Mouse (Mus musculus): ENCODE measurements around the gene Snn. TPM values are rescaled to one million over a fixed set of nuclear protein-coding genes. Genes with fewer than 3 reads are reported as not detected.
"Not testable (repeated sequence)": the region's sequence is repeated elsewhere in the genome, so short reads cannot be mapped to it uniquely, and the experiment has no call there.

The Snn gene
- 25.5 and 28.0 TPM in 2 replicates for polyA plus RNA-seq (2011; ENCODE audit: insufficient read length, low read depth, missing spikeins)

DNA sequence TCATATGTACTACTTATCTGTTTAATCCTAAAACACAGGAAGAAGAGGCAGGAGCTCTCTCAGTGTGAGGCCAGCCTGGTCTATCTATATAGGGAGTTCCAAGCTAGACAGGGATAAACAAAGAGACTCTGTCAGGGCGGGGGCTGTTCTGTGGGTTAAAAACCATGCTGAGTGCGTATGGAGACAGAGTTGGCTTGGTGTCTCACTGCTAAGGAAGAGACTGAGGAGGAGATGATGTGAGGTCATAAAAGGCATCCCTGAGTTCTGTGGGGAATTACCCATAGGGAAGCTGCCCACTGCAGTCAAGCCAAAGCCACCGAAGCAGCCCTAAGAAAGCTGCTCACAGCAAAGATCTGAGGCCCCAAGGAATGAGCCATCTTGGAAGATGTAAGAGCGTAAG lies at the start of gene Snn:
Snn (plus strand) TSS at position 301 of the 400 bp plus-strand sequence.
- TF ChIP-seq POLR2A (IDR thresholded peaks at IDR 0.05; ENCODE audit: low read depth, low read length), result no peak
- no peak for TF ChIP-seq CTCF (IDR thresholded peaks at IDR 0.05; ENCODE audit: borderline replicate concordance, insufficient read depth, low read length)
- no peak within 1 kb of the TSS for H3K27ac ChIP-seq (ENCODE audit: insufficient read depth, low read length)
- H3K4me3 ChIP-seq (ENCODE audit: insufficient read depth, low read length), result no peak within 1 kb of the TSS
- H3K4me1 ChIP-seq (ENCODE audit: control insufficient read depth, insufficient read depth, low read length), result peaks cover 12% of the 10 kb centered on the region; the same call in 1 of the 2 replicates

DNA sequence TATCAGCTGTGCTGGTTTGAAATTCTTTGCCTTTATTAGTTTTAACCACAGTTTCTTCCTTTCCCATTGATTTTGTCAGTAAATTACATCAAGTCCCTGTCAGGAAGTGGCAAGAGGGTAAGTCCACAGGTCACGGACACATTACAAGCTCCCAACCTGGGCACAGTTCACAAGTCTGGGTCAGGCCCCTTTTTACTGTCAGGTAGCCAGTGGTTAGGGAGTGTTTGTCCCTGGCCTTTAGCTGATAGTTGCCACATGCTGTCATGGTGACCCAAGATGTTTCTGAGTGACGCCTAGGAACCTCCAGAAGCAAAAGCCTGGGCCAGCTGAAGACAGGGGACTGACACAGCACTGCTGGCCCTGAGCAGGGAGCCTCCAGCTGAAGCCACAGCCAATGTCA lies 49.5 kb upstream of the Snn start:
- TF ChIP-seq POLR2A (IDR thresholded peaks at IDR 0.05; ENCODE audit: low read depth, low read length) (no peak), CTCF (IDR thresholded peaks at IDR 0.05; ENCODE audit: borderline replicate concordance, insufficient read depth, low read length) (no peak)
- H3K27ac ChIP-seq (ENCODE audit: insufficient read depth, low read length), result no peak overlapping the region
- H3K4me3 ChIP-seq (ENCODE audit: insufficient read depth, low read length), result no peak overlapping the region
- H3K4me1 ChIP-seq (ENCODE audit: control insufficient read depth, insufficient read depth, low read length), result peaks cover 13% of the 10 kb centered on the region

DNA sequence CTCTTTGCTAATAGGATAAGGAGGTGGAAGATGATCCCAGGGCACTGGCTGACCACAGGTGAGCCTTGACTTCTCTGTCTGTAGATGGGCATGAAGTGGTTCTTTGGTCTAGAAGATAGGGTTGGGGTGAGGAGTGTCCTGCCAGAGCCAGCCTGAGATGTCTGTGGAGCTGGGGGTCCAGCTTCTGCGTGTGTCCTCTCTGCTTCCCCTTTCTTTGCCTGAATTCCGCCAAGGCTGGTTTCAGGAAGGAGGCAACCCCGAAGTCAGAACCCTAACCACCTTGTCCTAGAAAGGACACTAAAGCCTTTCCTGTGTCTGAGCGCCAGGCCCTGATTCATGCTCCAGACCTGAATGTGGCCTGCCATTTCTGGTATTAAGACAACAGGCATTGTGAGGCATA lies 48.8 kb upstream of the Snn start:
- H3K4me3 ChIP-seq (ENCODE audit: insufficient read depth, low read length), result no peak overlapping the region
- H3K27ac ChIP-seq (ENCODE audit: insufficient read depth, low read length), result no peak overlapping the region
- TF ChIP-seq CTCF (IDR thresholded peaks at IDR 0.05; ENCODE audit: borderline replicate concordance, insufficient read depth, low read length) (no peak), POLR2A (IDR thresholded peaks at IDR 0.05; ENCODE audit: low read depth, low read length) (no peak)
- H3K4me1 ChIP-seq (ENCODE audit: control insufficient read depth, insufficient read depth, low read length), result peaks cover 17% of the 10 kb centered on the region

DNA sequence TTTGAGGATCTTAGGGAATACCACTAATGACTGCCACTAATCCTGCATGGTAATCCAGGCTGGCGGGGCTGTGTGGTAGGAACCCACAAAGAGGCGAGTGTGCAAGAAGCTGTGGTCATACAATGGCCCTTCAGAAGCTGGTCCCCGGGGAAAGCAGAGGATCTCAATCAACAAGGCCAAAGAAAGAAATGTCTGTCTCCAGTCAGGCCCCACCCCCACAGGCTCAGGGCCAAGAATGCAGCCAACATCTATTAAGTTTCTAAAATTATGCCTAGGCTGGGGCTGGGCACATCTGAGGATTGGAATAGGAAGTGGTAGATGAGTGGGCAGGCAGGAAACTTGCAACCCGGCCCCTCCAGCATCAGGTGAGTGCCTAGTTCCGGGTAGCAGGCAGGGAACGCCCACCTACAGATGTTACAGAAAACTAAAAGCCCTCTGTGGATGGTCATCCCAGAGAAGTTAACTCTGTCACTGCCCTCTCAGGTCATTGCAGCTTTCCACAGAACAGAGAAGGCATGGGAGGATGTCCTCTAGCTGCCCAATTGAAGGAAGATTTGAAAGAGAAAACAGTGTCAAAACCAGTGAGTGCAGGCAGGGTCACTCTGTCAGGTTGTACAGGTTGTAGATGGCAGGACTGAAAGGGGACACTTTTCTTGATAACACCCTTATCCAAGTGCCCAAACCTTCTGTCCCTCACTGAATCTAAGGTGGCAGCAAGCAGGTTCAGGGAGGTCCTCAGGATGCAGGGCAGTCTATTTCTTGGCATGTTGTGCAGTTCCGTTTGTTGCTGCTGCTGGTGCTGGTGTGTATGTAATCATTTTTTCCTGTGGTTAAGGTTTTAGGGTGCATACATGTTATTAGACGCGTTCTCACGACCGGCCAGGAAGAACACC lies 47.9 kb upstream of the Snn start:
- Histone ChIP-seq H3K27ac (ENCODE audit: insufficient read depth, low read length) (no peak overlapping the region), H3K4me1 (ENCODE audit: control insufficient read depth, insufficient read depth, low read length) (peaks cover 20% of the 10 kb centered on the region), H3K4me3 (ENCODE audit: insufficient read depth, low read length) (no peak overlapping the region)
- TF ChIP-seq POLR2A (IDR thresholded peaks at IDR 0.05; ENCODE audit: low read depth, low read length) (no peak), CTCF (IDR thresholded peaks at IDR 0.05; ENCODE audit: borderline replicate concordance, insufficient read depth, low read length) (no peak)

DNA sequence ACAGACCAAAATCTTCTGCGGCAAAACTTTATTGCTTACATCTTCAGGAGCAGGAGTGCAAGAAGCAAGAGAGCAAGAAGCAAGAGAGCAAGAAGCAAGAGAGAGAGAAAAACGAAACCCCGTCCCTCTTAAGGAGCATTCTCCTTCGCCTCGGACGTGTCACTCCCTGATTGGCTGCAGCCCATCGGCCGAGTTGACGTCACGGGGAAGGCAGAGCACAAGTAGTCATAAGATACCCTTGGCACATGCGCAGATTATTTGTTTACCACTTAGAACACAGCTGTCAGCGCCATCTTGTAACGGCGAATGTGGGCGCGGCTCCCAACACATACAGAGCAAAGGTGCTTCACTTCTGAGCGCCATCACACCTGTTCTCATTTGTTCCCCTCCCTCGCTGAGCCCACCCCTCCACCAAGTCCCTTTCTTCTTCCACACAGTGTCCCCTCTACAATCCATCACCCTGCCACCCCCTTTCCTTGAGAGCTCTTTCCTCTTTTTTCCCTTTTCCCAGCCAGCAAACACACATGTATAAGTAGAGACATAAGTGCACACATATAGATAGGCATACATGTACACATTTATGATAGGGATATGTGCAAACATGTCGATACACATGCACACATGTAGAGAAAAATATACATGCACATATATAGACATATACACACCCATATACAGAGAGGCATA lies 47.1 kb upstream of the Snn start:
- H3K4me1 ChIP-seq (ENCODE audit: control insufficient read depth, insufficient read depth, low read length), result peaks cover 21% of the 10 kb centered on the region
- not testable (repeated sequence) for H3K4me3 ChIP-seq (ENCODE audit: insufficient read depth, low read length); H3K27ac ChIP-seq (ENCODE audit: insufficient read depth, low read length)

DNA sequence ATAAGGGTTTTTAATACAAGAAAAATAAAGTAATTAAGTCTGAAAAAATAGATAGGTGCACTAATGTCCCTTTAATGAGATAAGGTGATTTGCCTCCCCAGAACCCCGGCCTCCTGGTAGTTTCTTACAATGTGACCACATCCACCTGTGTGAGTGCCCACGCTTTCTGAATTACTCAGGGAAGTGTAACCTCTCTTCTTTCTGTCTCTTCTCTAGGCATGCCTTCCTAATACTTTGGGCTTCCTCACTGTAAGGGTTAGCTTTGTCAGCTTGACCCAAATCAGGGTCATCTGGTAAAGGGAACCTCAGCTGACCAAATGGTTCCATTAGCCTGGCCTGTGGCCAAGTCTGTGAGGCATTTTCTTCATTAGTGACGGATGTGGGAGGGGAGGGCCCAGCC lies 46.3 kb upstream of the Snn start:
- TF ChIP-seq CTCF (IDR thresholded peaks at IDR 0.05; ENCODE audit: borderline replicate concordance, insufficient read depth, low read length) (no peak), POLR2A (IDR thresholded peaks at IDR 0.05; ENCODE audit: low read depth, low read length) (no peak)
- no peak overlapping the region for H3K27ac ChIP-seq (ENCODE audit: insufficient read depth, low read length)
- no peak overlapping the region for H3K4me3 ChIP-seq (ENCODE audit: insufficient read depth, low read length)
- peaks cover 17% of the 10 kb centered on the region for H3K4me1 ChIP-seq (ENCODE audit: control insufficient read depth, insufficient read depth, low read length)

DNA sequence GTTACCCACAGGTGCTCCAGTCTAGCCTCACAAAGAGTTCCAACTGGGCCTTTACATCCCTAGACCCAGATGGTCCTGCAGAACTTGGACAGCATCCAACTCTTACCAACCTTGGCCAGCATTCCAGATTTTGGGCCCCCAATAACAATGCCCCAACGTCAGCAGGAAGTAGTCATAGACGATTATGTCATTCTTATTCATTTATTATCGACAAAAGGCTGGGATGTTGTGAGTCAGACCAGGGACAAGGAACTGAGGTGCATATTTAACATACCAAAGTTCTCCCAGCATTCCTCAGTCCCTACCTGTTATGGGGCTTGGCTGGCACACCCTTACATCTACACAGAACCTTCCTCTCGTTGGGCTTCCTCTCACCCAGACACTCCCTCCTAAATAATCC lies 44.4 kb upstream of the Snn start:
- no peak overlapping the region for H3K4me3 ChIP-seq (ENCODE audit: insufficient read depth, low read length)
- no peak overlapping the region for H3K27ac ChIP-seq (ENCODE audit: insufficient read depth, low read length)
- no peak for TF ChIP-seq CTCF (IDR thresholded peaks at IDR 0.05; ENCODE audit: borderline replicate concordance, insufficient read depth, low read length)
- TF ChIP-seq POLR2A (IDR thresholded peaks at IDR 0.05; ENCODE audit: low read depth, low read length), result no peak

DNA sequence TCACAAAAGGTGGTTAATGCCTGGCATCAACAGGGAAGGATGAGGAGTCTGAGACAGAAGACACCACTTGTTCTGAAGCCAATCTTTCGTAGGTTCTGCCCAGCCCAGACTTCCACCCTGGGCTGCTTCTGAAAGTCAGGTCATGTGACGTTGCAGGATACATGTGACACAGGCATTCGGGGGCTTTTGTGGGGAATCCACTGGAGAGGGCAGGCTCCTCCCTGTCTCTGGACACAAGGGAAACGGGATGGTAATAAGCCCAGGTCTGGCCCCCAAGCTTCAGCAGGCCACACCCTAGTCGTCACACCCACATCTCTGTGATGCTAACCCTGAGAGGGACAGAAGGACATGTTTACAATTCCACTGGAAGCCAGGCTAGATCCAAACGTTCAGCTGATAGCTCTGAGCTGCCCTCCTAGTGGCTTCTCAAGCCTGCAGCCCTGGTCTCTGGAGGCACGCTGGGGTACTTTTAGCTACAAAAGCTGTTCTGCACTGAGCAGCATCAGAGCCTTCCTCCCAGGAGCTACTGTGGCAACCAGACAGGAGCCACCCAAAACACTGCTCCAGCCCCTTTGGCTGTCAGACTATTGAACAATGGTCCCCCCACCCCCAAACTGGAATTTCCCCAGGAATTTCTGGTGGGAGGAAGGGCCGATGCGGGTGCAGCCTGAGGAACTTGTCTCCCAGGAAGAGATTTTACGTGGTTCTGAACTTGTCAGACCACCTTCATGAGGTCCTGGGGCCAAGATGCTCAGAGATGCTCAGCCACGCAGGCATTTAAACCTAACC lies 42.7 kb upstream of the Snn start:
- H3K27ac ChIP-seq (ENCODE audit: insufficient read depth, low read length), result no peak overlapping the region
- H3K4me3 ChIP-seq (ENCODE audit: insufficient read depth, low read length), result no peak overlapping the region
- TF ChIP-seq CTCF (IDR thresholded peaks at IDR 0.05; ENCODE audit: borderline replicate concordance, insufficient read depth, low read length), result no peak
- TF ChIP-seq POLR2A (IDR thresholded peaks at IDR 0.05; ENCODE audit: low read depth, low read length), result no peak
- peaks cover 23% of the 10 kb centered on the region for H3K4me1 ChIP-seq (ENCODE audit: control insufficient read depth, insufficient read depth, low read length)

More for the DNA sequence above, 44.4 kb upstream of the Snn start:
- peaks cover 17% of the 10 kb centered on the region for H3K4me1 ChIP-seq (ENCODE audit: control insufficient read depth, insufficient read depth, low read length)

DNA sequence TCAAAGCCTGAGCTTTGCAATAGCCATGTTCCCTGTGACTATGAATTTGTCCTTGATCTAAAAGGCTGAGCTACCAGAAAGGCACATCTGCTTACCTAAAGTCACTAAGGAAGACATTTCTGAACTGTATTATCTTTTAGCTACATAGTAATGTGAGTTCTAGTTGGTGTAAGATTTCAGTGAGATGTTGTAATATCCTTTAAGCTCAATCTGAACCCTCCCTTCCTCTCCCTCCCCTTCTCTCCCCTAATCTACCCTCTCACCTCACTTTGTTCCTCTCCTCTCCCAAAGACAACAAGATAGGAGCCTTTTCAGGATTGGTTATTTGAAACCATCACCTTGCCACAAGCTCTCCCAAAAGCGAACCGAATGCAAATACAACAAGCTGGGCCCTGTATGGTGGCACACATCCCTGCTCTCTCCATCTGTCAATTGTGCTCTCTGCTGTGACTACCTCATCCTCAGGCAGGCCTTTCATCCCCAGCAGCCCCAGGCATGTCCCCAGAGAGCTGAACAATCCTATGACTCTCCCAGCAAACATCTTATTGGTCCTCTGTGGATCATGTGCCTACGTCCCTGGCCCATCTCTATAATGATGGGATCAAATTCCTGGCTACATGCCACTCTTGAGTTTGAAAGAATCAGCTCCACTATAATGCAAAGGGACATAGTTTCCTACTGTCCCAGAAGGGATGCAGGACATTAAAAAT lies 39.2 kb upstream of the Snn start:
- H3K4me1 ChIP-seq (ENCODE audit: control insufficient read depth, insufficient read depth, low read length), result peaks cover 24% of the 10 kb centered on the region
- H3K4me3 ChIP-seq (ENCODE audit: insufficient read depth, low read length), result no peak overlapping the region
- H3K27ac ChIP-seq (ENCODE audit: insufficient read depth, low read length), result peak overlapping the region; percentile 79
- TF ChIP-seq POLR2A (IDR thresholded peaks at IDR 0.05; ENCODE audit: low read depth, low read length) (peak; percentile 17; the same call in 1 of the 2 replicates), CTCF (IDR thresholded peaks at IDR 0.05; ENCODE audit: borderline replicate concordance, insufficient read depth, low read length) (no peak)

All from embryonic fibroblast, embryonic 13.5 days (primary cell).